13 mouse cellular contexts compared by ENCODE assay signal in genomic region chr14:124220979-124221378, GRCm38 (mm10).
DNase-seq lines count a peak whose midpoint lies in the region; ATAC-seq and TF ChIP-seq lines count a peak whose summit lies in the region.
"Had no signal": no experiment of that assay in that cellular context is flagged by ENCODE, and none has a peak within 500 bp of the region (broad histone marks: within the 10 kb centered on the region; RNA-seq: fewer than 3 reads in every experiment).

No protein-coding gene starts in this region.

- no peaks in the 10 kb centered on the region for H3K36me3 ChIP-seq in kidney, postnatal 0 days (ENCODE audit: insufficient read depth, low read length)
- H3K36me3 ChIP-seq in kidney, adult 2 months (ENCODE audit: control insufficient read depth, insufficient read depth, low read length) = no peaks in the 10 kb centered on the region
- H3K36me3 ChIP-seq in stomach, postnatal 0 days (ENCODE audit: control insufficient read depth, insufficient read depth, low read length) = no peaks in the 10 kb centered on the region
- H3K36me3 ChIP-seq: limb, embryonic 10.5 days had no signal

- H3K27me3 ChIP-seq in cerebellum, adult 2 months (ENCODE audit: control insufficient read depth, insufficient read depth, low read length) = no peaks in the 10 kb centered on the region
- no peaks in the 10 kb centered on the region for H3K27me3 ChIP-seq in kidney, postnatal 0 days (ENCODE audit: insufficient read depth, low read length)
- no peaks in the 10 kb centered on the region for H3K27me3 ChIP-seq in kidney, adult 2 months (replicated peaks; ENCODE audit: control insufficient read depth, insufficient read depth, low read length)
- H3K27me3 ChIP-seq in stomach, postnatal 0 days (ENCODE audit: control insufficient read depth, insufficient read depth, low read length) = no peaks in the 10 kb centered on the region

- H3K27ac ChIP-seq in cerebellum, adult 2 months (ENCODE audit: insufficient read depth, low read length) = no peak overlapping the region
- H3K27ac ChIP-seq in kidney, postnatal 0 days = no peak overlapping the region
- no peak overlapping the region for H3K27ac ChIP-seq in kidney, adult 2 months (ENCODE audit: insufficient read depth, low read depth, low read length)
- H3K27ac ChIP-seq in stomach, postnatal 0 days (replicated peaks) = no peak overlapping the region
- H3K27ac ChIP-seq: limb, embryonic 10.5 days had no signal

- 62% methylated on average over 2 of the region's 2 CpGs for WGBS in cerebellum, adult 2 months
- WGBS in kidney, postnatal 0 days = 65% methylated on average over 2 of the region's 2 CpGs
- 49% methylated on average over 2 of the region's 2 CpGs for WGBS in kidney, adult 2 months
- WGBS in stomach, postnatal 0 days = 61% methylated on average over 2 of the region's 2 CpGs

- no peak overlapping the region for H3K4me3 ChIP-seq in cerebellum, adult 2 months (replicated peaks; ENCODE audit: insufficient read depth, low read depth, low read length)
- no peak overlapping the region for H3K4me3 ChIP-seq in kidney, postnatal 0 days (replicated peaks; ENCODE audit: low read depth, low read length)
- no peak overlapping the region for H3K4me3 ChIP-seq in kidney, adult 2 months (ENCODE audit: insufficient read depth, low read depth, low read length)
- no peak overlapping the region for H3K4me3 ChIP-seq in stomach, postnatal 0 days (ENCODE audit: low read depth, low read length)
- H3K4me3 ChIP-seq: limb, embryonic 10.5 days had no signal

- DNase-seq in cerebellum, postnatal 10 days = peak; percentile 23 to 28
- no peak for DNase-seq in cerebellum, adult 2 months
- peak; percentile 14 for DNase-seq in kidney, postnatal 0 days (ENCODE audit: low spot score)
- no peak for DNase-seq in kidney, adult 2 months
- DNase-seq in right cerebral cortex, adult 18-20 months = peak; percentile 15
- no peak for DNase-seq in right cerebral cortex, postnatal 25 days
- DNase-seq in stomach, postnatal 0 days (ENCODE audit: low spot score) = no peak
- DNase-seq in ovary, adult 18-20 months (ENCODE audit: low spot score) = no peak
- DNase-seq: B cell, adult 2 months; gastrocnemius, postnatal 10 days; heart, postnatal 14 days; thymus, adult 18-20 months had no signal

- H3K4me2 ChIP-seq in kidney, postnatal 0 days (ENCODE audit: low read length) = no peak overlapping the region
- no peak overlapping the region for H3K4me2 ChIP-seq in stomach, postnatal 0 days (replicated peaks; ENCODE audit: low read depth)

- peaks cover 3% of the 10 kb centered on the region; the same call in 1 of the 2 replicates for H3K4me1 ChIP-seq in cerebellum, adult 2 months (ENCODE audit: control insufficient read depth, insufficient read depth, low read length)
- no peaks in the 10 kb centered on the region for H3K4me1 ChIP-seq in kidney, postnatal 0 days (replicated peaks; ENCODE audit: insufficient read depth, low read length)
- no peaks in the 10 kb centered on the region for H3K4me1 ChIP-seq in kidney, adult 2 months (ENCODE audit: control insufficient read depth, insufficient read depth, low read length)
- H3K4me1 ChIP-seq in stomach, postnatal 0 days (replicated peaks; ENCODE audit: control insufficient read depth, insufficient read depth) = no peaks in the 10 kb centered on the region
- H3K4me1 ChIP-seq: limb, embryonic 10.5 days had no signal

- no peak for TF ChIP-seq POLR2A in cerebellum, adult 2 months (IDR thresholded peaks at IDR 0.05; ENCODE audit: borderline replicate concordance, insufficient read depth, low read length)
- no peak for TF ChIP-seq POLR2A in kidney, adult 2 months (IDR thresholded peaks at IDR 0.05; ENCODE audit: low read depth, low read length)

- no peak for TF ChIP-seq CTCF in cerebellum, adult 2 months (IDR thresholded peaks at IDR 0.05; ENCODE audit: borderline replicate concordance, insufficient read depth, low read depth, low read length)
- TF ChIP-seq CTCF in kidney, postnatal 0 days (IDR thresholded peaks at IDR 0.05; ENCODE audit: low read depth) = peak; percentile 23; the same call in 1 of the 2 replicates
- TF ChIP-seq CTCF in kidney, adult 2 months (conservative IDR thresholded peaks at IDR 0.05; ENCODE audit: insufficient read depth, insufficient read length, low read depth, low read length) = no peak
- TF ChIP-seq CTCF in stomach, postnatal 0 days (IDR thresholded peaks at IDR 0.05; ENCODE audit: low read depth) = peak; percentile 53

- TF ChIP-seq EP300 in stomach, postnatal 0 days (optimal IDR thresholded peaks at IDR 0.05) = no peak

- no peak for ATAC-seq in kidney, postnatal 0 days (replicated peaks; ENCODE audit: low FRiP score, low read depth)
- ATAC-seq in stomach, postnatal 0 days (ENCODE audit: low FRiP score, low TSS enrichment) = no peak

- H3K9me3 ChIP-seq in kidney, postnatal 0 days (replicated peaks; ENCODE audit: low read length) = no peaks in the 10 kb centered on the region
- no peaks in the 10 kb centered on the region for H3K9me3 ChIP-seq in stomach, postnatal 0 days (ENCODE audit: control insufficient read depth, low read length)
- H3K9me3 ChIP-seq: limb, embryonic 10.5 days had no signal

- H3K9ac ChIP-seq in kidney, postnatal 0 days (ENCODE audit: low read depth, low read length) = no peak overlapping the region
- H3K9ac ChIP-seq in stomach, postnatal 0 days (ENCODE audit: low read length) = no peak overlapping the region

Comparison
In these comparisons a context has a peak if more than half of its experiments do, and no peak if none do; other contexts are left out.
1. DNase-seq: peak in cerebellum, postnatal 10 days (2 of 2), kidney, postnatal 0 days (single experiment) and right cerebral cortex, adult 18-20 months (single experiment); none in cerebellum, adult 2 months (0 of 2), kidney, adult 2 months (single experiment), right cerebral cortex, postnatal 25 days (single experiment), stomach, postnatal 0 days (single experiment) and ovary, adult 18-20 months (single experiment).
2. CTCF ChIP-seq: peak in kidney, postnatal 0 days (single experiment) and stomach, postnatal 0 days (single experiment); none in cerebellum, adult 2 months (single experiment) and kidney, adult 2 months (single experiment).